Mouse (Mus musculus): Measurements from ENCODE around the gene Pfkfb1.

DNA sequence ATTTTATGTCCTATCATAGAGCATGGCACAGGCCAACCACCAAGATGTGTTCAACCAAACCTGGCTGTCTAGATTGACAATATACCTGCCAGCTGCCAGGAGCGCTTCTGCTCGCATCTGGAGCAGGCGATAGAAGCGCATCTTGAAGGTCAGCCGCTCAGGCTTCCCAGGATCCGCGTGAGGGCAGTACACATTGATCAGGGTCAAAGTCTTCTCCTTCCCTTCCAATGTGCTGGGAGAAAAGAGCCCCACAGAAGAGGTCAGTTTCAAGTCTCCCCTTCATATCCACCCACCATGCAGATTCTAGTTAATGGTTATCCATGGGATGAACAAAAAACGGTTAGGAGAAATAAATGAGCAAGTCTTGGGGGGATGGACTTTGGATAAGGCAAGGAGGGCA, 2.9 kb upstream of the Pfkfb1 start:
- no peak for TF ChIP-seq CTCF (conservative IDR thresholded peaks at IDR 0.05 in 1 of 2, IDR thresholded peaks at IDR 0.05 in 1 of 2; ENCODE audit: low read depth in 2 of 2, low read length in 2 of 2)
- TF ChIP-seq POLR2A (IDR thresholded peaks at IDR 0.05; ENCODE audit: low read depth, low read length), result no peak
- TF ChIP-seq ELF1 (IDR thresholded peaks at IDR 0.05; ENCODE audit: low read depth, low read length), result no peak
- TF ChIP-seq MAZ (IDR thresholded peaks at IDR 0.05; ENCODE audit: low read depth, low read length), result no peak
- TF ChIP-seq TBP (conservative IDR thresholded peaks at IDR 0.05; ENCODE audit: low read depth, low read length), result no peak
- no peak for TF ChIP-seq NELFE (IDR thresholded peaks at IDR 0.05; ENCODE audit: low read depth, low read length)
- TF ChIP-seq BHLHE40 (IDR thresholded peaks at IDR 0.05; ENCODE audit: low read depth, low read length), result no peak

Data from CH12.LX (cell line).